Mouse (Mus musculus): ENCODE data around the gene Lhx5. TPM values are rescaled to one million over a fixed set of nuclear protein-coding genes. Genes with fewer than 3 reads are reported as not detected.
A peak's percentile ranks its signal among the peaks of the same experiment; 100 is the strongest.

The Lhx5 gene
- polyA plus RNA-seq, 1 experiment: 30.0 TPM

GRCm38 (mm10) chr5:120420106-120420505 is 11.4 kb upstream of the Lhx5 start:
- DNase-seq (ENCODE audit: low read depth): no peak
- no peak for TF ChIP-seq CTCF (IDR thresholded peaks at IDR 0.05; ENCODE audit: borderline replicate concordance, extremely low read depth, insufficient read depth, insufficient read length)
- TF ChIP-seq POLR2A (IDR thresholded peaks at IDR 0.05; ENCODE audit: borderline replicate concordance, extremely low read depth, insufficient read depth, insufficient read length, poor library complexity, severe bottlenecking): no peak

GRCm38 (mm10) chr5:120424039-120424438 is 7.5 kb upstream of the Lhx5 start:
- peak; percentile 85 for DNase-seq (ENCODE audit: low read depth)
- TF ChIP-seq POLR2A (IDR thresholded peaks at IDR 0.05; ENCODE audit: borderline replicate concordance, extremely low read depth, insufficient read depth, insufficient read length, poor library complexity, severe bottlenecking) (no peak), CTCF (IDR thresholded peaks at IDR 0.05; ENCODE audit: borderline replicate concordance, extremely low read depth, insufficient read depth, insufficient read length) (no peak)

DNA sequence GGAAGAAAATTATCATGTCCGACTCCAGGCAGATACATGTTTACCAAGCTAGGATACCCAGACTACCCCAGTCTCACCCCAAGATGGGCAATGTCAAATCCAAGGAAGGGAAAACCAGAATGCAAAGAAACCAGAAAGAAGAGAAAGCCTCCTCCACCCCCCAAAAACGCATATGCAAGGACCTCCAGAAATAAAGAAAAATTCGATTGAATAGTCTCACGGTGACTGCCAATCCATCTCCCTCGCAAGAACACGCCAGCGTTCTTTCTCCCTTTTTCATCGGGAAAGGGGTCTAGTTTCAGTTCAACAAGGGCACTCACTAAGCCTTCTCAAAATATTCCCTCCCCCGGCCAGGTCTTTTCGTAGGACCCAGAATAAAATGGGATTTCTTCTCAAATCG is 6.8 kb upstream of the Lhx5 start:
- TF ChIP-seq POLR2A (IDR thresholded peaks at IDR 0.05; ENCODE audit: borderline replicate concordance, extremely low read depth, insufficient read depth, insufficient read length, poor library complexity, severe bottlenecking): no peak
- TF ChIP-seq CTCF (IDR thresholded peaks at IDR 0.05; ENCODE audit: borderline replicate concordance, extremely low read depth, insufficient read depth, insufficient read length): no peak
- peak; percentile 37 for DNase-seq (ENCODE audit: low read depth)

DNA sequence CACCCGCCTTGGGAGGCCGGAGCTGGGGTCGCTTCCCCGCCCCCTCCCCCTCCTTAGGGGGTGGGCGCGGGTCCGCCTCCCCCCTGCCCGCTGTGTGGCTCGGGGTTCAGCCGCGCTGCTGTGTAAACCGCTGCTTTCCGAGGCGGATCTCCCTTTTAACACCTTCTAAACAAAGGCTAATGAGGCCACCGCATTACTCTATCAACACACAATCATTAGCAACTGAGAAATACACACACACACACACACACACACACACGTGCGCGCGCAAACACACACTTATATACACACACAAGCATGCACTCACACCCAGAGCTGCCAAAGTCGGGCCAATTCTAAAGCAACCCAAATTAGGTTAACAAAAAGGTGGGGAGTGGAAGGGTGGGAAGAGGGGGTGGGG is 5.8 kb upstream of the Lhx5 start:
- peak; percentile 43 for DNase-seq (ENCODE audit: low read depth)
- no peak for TF ChIP-seq POLR2A (IDR thresholded peaks at IDR 0.05; ENCODE audit: borderline replicate concordance, extremely low read depth, insufficient read depth, insufficient read length, poor library complexity, severe bottlenecking)
- no peak for TF ChIP-seq CTCF (IDR thresholded peaks at IDR 0.05; ENCODE audit: borderline replicate concordance, extremely low read depth, insufficient read depth, insufficient read length)

GRCm38 (mm10) chr5:120426572-120426971 is 4.9 kb upstream of the Lhx5 start:
- no peak for TF ChIP-seq CTCF (IDR thresholded peaks at IDR 0.05; ENCODE audit: borderline replicate concordance, extremely low read depth, insufficient read depth, insufficient read length)
- TF ChIP-seq POLR2A (IDR thresholded peaks at IDR 0.05; ENCODE audit: borderline replicate concordance, extremely low read depth, insufficient read depth, insufficient read length, poor library complexity, severe bottlenecking): no peak

DNA sequence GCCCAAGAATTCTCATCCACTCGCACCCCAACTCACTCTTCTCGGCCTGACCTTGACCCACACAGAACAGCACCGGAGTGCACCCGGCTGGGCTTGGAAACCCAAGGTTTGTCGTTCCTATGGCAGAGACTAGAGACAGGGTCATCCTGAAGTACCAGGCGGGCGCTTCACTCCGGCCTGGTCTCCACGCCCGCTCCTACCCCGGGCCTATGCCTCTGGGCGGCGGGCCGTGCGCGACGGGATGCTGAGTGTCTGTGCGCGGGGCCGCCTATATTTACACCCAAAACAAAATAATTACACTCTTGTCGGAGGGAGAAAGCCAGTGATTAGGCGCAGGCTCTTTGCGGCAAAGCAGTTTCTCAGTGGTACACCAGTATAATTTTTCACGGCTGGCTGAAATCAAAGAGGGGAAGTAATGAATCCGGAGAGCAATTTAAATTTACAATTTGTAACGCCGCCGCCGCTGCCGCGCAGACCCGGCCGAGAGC is 4.0 kb upstream of the Lhx5 start:
- no peak for TF ChIP-seq CTCF (IDR thresholded peaks at IDR 0.05; ENCODE audit: borderline replicate concordance, extremely low read depth, insufficient read depth, insufficient read length)
- no peak for TF ChIP-seq POLR2A (IDR thresholded peaks at IDR 0.05; ENCODE audit: borderline replicate concordance, extremely low read depth, insufficient read depth, insufficient read length, poor library complexity, severe bottlenecking)
- DNase-seq (ENCODE audit: low read depth): peak; percentile 81

More at GRCm38 (mm10) chr5:120426572-120426971, 4.9 kb upstream of the Lhx5 start:
- peak; percentile 16 for DNase-seq (ENCODE audit: low read depth)

GRCm38 (mm10) chr5:120428189-120428838 is 3.2 kb upstream of the Lhx5 start:
- TF ChIP-seq POLR2A (IDR thresholded peaks at IDR 0.05; ENCODE audit: borderline replicate concordance, extremely low read depth, insufficient read depth, insufficient read length, poor library complexity, severe bottlenecking) (no peak), CTCF (IDR thresholded peaks at IDR 0.05; ENCODE audit: borderline replicate concordance, extremely low read depth, insufficient read depth, insufficient read length) (no peak)
- DNase-seq (ENCODE audit: low read depth): peak; percentile 45

GRCm38 (mm10) chr5:120428990-120429389 is 2.5 kb upstream of the Lhx5 start:
- TF ChIP-seq POLR2A (IDR thresholded peaks at IDR 0.05; ENCODE audit: borderline replicate concordance, extremely low read depth, insufficient read depth, insufficient read length, poor library complexity, severe bottlenecking) (no peak), CTCF (IDR thresholded peaks at IDR 0.05; ENCODE audit: borderline replicate concordance, extremely low read depth, insufficient read depth, insufficient read length) (no peak)
- no peak for DNase-seq (ENCODE audit: low read depth)

- TF ChIP-seq POLR2A (IDR thresholded peaks at IDR 0.05; ENCODE audit: borderline replicate concordance, extremely low read depth, insufficient read depth, insufficient read length, poor library complexity, severe bottlenecking) (no peak), CTCF (IDR thresholded peaks at IDR 0.05; ENCODE audit: borderline replicate concordance, extremely low read depth, insufficient read depth, insufficient read length) (no peak)
- no peak for DNase-seq (ENCODE audit: low read depth)
Measured at GRCm38 (mm10) chr5:120429692-120430091, 1.8 kb upstream of the Lhx5 start.

- DNase-seq (ENCODE audit: low read depth): no peak
- TF ChIP-seq POLR2A (IDR thresholded peaks at IDR 0.05; ENCODE audit: borderline replicate concordance, extremely low read depth, insufficient read depth, insufficient read length, poor library complexity, severe bottlenecking) (no peak), CTCF (IDR thresholded peaks at IDR 0.05; ENCODE audit: borderline replicate concordance, extremely low read depth, insufficient read depth, insufficient read length) (no peak)
Measured at GRCm38 (mm10) chr5:120431001-120431583, 407 bp upstream of the Lhx5 start.

GRCm38 (mm10) chr5:120432486-120433015 is 1.1 kb downstream of the Lhx5 start:
- no peak for TF ChIP-seq CTCF (IDR thresholded peaks at IDR 0.05; ENCODE audit: borderline replicate concordance, extremely low read depth, insufficient read depth, insufficient read length)
- no peak for TF ChIP-seq POLR2A (IDR thresholded peaks at IDR 0.05; ENCODE audit: borderline replicate concordance, extremely low read depth, insufficient read depth, insufficient read length, poor library complexity, severe bottlenecking)
- DNase-seq (ENCODE audit: low read depth): peak; percentile 46

Measured in brain, embryonic 14.5 days (tissue).